Mouse (Mus musculus) embryo, embryonic 11.5 days (tissue): Measurements from ENCODE around the gene Nr2f6.

ENCODE experiments used
- DNase-seq: peaks from one replicate; pipeline ENCODE4 v3.0.0-alpha.2; 2012; ENCODE audit warnings: low read depth, low spot score

Gene Nr2f6

GRCm38 (mm10) chr8:71391696-71392095, 9.9 kb upstream of the Nr2f6 start:
- no peak for DNase-seq

- no peak for DNase-seq
These were observed 6.5 kb upstream of the Nr2f6 start for GRCm38 (mm10) chr8:71388267-71388666.

GRCm38 (mm10) chr8:71385212-71385835, 3.6 kb upstream of the Nr2f6 start:
- no peak for DNase-seq

DNA sequence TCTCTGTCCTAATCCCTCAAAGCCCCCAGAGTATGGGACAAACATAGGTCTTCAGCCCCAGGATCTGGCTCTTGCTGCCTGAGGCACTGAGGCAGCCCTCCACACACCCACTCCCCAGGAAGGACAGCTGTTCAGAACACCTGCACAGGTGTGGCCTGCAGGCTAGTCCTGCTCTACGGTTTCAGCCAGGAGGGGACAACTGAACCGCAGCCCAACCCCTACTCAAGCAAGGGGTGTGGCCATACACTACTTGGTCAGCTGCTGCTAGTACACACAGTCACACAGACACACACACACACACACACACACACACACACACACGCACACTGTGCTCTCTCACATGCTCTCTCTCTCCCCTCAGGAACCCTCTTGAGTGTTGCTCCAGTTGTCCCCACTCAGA, 2.1 kb upstream of the Nr2f6 start:
- no peak for DNase-seq

- no peak for DNase-seq
These were observed 1.6 kb upstream of the Nr2f6 start for GRCm38 (mm10) chr8:71383396-71383795.

GRCm38 (mm10) chr8:71381971-71382961, 506 bp upstream of the Nr2f6 start:
- peak; percentile 77 for DNase-seq

GRCm38 (mm10) chr8:71380178-71381171, 1.3 kb downstream of the Nr2f6 start:
- no peak for DNase-seq

DNA sequence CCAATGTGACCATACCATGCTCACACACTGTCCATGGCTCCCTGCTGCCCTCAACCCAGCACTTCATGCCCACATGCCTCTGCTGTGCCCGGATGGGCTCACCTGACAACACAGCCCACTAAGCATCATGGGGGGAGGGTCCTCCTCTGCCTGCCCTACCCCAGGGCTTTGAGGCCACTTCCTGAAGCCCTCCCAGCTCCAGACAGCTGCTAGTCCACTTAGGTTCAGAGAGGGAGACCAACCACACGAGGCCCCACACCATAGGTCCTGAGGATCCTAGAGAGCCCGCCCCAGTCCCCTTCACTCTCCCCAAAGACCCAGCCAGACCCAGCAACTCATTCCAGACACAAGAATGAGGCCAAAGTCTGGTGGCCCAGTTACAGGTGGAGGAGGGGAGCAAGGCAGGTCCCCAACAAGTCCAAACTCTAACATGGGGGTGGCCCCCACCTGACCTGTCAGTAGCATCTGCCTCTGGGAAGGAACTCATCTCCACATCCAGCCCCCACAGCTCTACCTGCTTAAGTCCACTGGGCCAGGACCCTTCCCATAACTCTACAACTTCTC, 2.2 kb downstream of the Nr2f6 start:
- no peak for DNase-seq

- DNase-seq = no peak
These were observed 2.8 kb downstream of the Nr2f6 start for GRCm38 (mm10) chr8:71379008-71379407.

- DNase-seq = no peak
These were observed 5.2 kb downstream of the Nr2f6 start for GRCm38 (mm10) chr8:71376423-71377030.

DNA sequence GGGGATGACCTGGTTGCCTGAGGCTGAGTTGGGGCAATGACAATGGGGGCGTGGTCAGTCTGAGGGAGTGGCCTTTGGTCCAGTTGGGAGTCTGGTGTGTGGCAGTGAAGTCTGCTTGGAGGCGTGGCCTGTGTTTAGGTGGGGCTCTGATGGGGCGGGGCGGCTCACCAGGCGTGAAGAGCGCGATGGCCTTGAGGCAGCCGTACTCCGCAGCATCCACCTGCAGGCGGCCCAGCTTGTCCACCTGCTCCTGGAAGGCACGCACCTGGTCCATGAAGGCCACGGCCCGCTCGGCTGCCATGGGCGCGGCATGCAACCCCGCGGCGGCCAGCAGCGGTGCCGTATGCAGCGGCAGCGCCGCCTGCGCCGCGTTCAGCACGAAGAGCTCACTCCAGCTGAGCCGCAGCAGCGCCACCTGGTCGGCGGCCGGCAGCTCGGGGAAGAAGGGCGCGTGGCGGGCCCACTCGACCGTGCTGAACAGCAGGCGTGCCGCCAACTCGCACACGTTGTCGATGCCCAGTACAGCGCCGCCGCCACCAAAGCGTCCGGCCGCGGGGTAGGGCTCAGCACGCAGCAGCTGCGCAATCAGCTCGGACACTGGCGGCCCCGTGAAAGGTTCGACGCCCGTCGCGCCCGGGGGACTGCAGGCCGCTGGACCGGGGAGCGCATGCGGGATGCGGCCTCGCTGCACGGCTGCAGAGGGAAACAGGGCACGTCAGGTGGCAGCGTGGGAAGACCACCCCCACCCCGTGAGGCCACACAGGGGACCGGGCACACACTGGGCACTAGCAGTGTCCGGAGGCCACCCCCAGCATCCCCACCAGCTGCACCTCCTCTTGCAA, 6.0 kb downstream of the Nr2f6 start:
- DNase-seq = peak; percentile 43

- no peak for DNase-seq
These were observed 7.0 kb downstream of the Nr2f6 start for GRCm38 (mm10) chr8:71374616-71375206.

DNA sequence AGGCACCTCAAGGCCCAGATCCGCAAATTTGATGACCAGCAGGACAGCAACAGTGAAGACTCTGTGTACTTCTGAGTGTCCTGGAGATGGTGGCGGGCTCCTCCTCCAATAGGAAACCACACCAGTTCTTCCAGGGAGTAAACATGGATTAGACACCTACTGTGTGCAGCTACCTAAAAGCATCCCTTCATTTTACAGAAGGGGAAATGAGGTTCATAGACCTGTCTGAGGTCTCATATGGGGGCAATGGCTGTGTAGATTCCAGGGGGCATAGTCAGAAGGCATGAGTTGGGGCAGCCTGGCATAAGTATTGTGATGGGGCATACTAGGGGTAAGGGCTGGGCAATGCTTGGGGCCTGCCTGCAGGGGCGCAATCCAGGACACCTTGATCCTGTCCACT, 8.8 kb downstream of the Nr2f6 start:
- no peak for DNase-seq

DNA sequence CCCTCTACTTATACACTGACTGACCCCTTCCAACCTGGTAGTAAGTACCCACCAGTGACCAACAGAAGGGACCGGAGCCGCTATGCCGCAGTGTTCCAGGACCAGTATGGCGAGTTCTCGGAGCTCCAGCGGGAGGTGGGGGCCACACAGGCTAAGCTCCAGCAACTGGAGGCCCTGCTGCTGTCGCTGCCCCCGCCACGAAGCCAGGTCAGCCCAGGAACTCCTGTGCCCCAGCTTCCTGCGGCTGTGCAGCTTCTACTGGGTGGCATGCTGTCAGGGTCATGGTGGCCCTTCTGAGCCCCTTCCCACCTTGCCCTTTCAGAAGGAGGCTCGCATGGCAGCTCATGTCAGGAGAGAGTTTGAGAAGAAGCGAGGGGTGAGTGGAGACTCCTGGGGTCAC, 9.3 kb downstream of the Nr2f6 start:
- no peak for DNase-seq

DNA sequence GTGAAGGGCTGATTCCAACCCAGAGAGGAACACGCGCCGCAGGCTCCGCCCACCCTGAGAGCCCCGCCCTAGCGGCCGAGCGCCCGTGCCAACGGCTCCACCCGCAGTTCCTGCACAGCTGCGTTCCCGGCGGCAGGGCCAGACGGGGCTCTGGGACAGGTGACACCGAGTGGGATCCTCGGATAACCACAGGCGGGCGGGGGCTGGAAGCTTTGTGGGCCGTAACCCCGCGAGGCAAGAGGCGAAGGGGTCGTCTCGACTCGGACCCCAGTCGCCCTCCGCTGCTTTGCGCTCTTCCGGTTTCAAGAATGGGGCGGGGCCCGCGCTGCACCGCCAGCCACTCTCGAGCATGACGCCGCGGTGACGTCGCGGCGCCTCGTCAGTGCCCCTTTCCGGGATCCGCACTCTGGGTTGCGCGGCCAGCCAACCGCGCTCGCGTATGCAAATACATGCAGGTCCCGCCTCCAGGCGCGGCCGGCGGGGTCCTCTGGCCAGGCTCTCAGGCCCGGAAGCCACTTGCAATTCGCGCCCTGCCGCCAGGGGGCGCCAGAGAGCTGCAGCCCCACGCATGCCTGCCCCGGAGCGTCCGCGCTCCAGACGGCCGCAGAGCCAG, 10.4 kb downstream of the Nr2f6 start, which contains the start of gene Ocel1:
Ocel1 (plus strand) TSS at position 63 of the 613 bp plus-strand sequence.
- DNase-seq = peak; percentile 98

DNA sequence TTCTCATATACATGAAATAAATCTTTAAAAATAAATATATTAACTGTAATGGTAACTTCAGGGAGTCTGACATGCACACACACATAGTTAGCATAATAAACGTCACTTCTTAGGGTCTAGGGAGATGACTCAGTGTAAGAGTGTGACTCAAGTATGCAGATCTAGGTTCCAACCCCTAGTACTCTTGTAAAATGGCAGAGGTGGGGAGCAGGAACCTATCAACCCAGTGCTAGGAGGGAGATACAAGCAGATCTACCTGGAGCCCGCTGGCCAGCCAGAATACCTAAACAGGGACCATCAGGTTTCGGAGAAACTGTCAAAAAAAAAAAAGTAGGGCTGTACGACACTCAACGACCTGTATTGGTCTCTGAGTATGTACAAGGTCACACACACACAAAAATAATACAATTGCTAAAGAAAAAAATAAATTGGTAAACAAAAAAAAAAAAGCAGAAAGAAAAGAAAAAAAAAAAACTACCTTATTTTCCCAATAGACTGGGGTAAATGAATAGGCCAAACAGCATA, 11.0 kb downstream of the Nr2f6 start:
- no peak for DNase-seq

DNA sequence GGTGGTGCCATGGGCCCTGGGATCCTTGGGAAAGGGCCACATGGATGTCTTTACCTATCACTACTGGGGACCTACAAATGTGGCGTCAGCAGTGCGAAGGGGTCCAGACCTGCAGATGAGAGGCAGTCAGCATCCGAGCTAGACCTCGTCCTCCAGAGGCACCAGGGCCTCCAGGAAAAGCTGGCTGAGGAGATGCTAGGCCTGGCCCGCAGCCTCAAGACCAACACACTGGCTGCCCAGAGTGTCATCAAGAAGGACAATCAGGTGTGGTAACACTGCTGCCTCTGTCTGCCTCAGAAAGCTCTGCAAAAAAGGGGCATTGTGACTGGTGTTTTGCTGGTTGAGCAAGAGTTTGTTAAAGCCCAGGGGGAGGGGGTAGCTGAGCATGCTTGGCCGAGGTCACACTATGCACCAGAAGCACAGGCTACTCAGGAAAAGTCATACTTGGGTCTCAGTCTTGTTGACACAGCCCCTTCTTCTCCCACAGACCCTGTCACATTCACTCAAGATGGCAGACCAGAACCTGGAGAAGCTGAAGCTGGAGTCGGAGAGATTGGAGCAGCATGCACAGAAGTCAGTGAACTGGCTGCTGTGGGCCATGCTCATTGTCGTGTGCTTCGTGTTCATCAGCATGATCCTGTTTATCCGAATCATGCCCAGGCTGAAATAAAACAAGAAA, 12.6 kb downstream of the Nr2f6 start:
- DNase-seq = no peak

GRCm38 (mm10) chr8:71368366-71368765, 13.4 kb downstream of the Nr2f6 start:
- no peak for DNase-seq
